Mouse (Mus musculus): Measurements from ENCODE around the gene Wbp2. TPM values are rescaled to one million over a fixed set of nuclear protein-coding genes. Genes with fewer than 3 reads are reported as not detected.

Wbp2 gene
- polyA plus RNA-seq (2012) = 142 and 153 TPM in 2 replicates

GRCm38 (mm10) chr11:116086258-116087193, at the start of gene Wbp2:
Gene Wbp2, minus strand, starts transcription at chr11:116086995.
- Histone ChIP-seq H3K4me1 (ENCODE audit: control insufficient read depth) (peaks cover 61% of the 10 kb centered on the region), H3K4me3 (replicated peaks) (peak within 1 kb of the TSS; percentile 84), H3K9me3 (ENCODE audit: control insufficient read depth, low read length) (no peaks in the 10 kb centered on the region), H3K27me3 (ENCODE audit: control insufficient read depth) (no peaks in the 10 kb centered on the region), H3K36me3 (ENCODE audit: control insufficient read depth) (peaks cover 42% of the 10 kb centered on the region)
- TF ChIP-seq TAL1 (IDR thresholded peaks at IDR 0.05; ENCODE audit: low read length) (no peak), GATA1 (IDR thresholded peaks at IDR 0.05; ENCODE audit: low read length) (no peak)

- H3K27me3 ChIP-seq (ENCODE audit: control insufficient read depth) = peaks cover 14% of the 10 kb centered on the region
- H3K4me3 ChIP-seq (replicated peaks) = no peak overlapping the region
- H3K9me3 ChIP-seq (ENCODE audit: control insufficient read depth, low read length) = no peaks in the 10 kb centered on the region
- TF ChIP-seq TAL1 (IDR thresholded peaks at IDR 0.05; ENCODE audit: low read length) (no peak), GATA1 (IDR thresholded peaks at IDR 0.05; ENCODE audit: low read length) (no peak)
- peaks cover 54% of the 10 kb centered on the region for H3K36me3 ChIP-seq (ENCODE audit: control insufficient read depth)
- H3K4me1 ChIP-seq (ENCODE audit: control insufficient read depth) = peaks cover 56% of the 10 kb centered on the region
Observed at GRCm38 (mm10) chr11:116134171-116134570, 47.4 kb upstream of the Wbp2 start.

GRCm38 (mm10) chr11:116133497-116133896, 46.7 kb upstream of the Wbp2 start:
- Histone ChIP-seq H3K4me1 (ENCODE audit: control insufficient read depth) (peaks cover 55% of the 10 kb centered on the region), H3K4me3 (replicated peaks) (no peak overlapping the region), H3K9me3 (ENCODE audit: control insufficient read depth, low read length) (no peaks in the 10 kb centered on the region), H3K27me3 (ENCODE audit: control insufficient read depth) (peaks cover 14% of the 10 kb centered on the region), H3K36me3 (ENCODE audit: control insufficient read depth) (peaks cover 54% of the 10 kb centered on the region)
- TF ChIP-seq TAL1 (IDR thresholded peaks at IDR 0.05; ENCODE audit: low read length) (no peak), GATA1 (IDR thresholded peaks at IDR 0.05; ENCODE audit: low read length) (no peak)

DNA sequence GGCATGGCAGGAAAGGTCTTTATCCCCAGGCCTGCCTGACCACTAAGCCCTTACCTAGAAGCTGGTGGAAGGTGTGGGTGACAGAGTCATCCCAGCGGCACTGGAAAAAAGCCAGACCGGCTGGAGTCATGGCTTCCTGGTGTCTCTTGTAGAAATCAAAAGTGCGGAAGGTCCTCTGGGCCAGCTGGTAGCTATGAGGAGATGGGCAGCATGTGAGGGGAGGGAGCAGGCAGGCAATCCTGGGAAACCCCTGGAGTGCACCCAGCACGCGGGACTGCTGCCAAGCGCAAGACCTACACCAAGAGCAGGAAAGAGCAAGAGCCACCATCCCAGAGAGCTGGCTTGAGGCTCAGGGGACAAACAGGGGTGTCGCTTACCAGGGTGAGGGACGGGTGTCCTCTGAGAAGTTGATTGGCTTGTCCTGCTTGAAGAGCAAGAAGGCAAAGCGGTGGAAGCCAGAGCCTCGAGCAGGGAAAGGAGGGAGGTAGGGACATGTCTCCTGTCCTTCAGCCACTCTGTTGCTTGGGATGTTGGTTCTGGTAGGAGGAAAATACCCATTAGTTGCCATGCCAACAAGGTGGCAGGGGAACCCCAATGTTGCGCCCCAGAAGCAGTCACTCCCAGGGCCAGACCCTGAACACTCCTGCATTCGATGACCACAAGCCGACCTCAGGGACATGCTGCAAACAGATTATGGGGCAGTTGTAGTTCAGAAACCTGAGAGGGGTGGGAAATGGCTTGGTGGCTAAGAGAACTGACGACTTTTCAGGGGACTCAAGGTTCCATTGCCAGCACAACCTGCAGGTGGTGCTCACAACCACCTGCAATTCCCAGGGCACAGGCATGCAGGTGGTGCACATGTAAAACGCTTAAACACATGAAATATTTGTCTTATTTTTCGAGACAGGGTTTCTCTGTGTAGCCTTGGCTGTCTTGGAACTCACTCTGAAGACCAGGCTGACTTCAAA, 45.9 kb upstream of the Wbp2 start:
- peaks cover 14% of the 10 kb centered on the region for H3K27me3 ChIP-seq (ENCODE audit: control insufficient read depth)
- TF ChIP-seq GATA1 (IDR thresholded peaks at IDR 0.05; ENCODE audit: low read length) = no peak
- no peak for TF ChIP-seq TAL1 (IDR thresholded peaks at IDR 0.05; ENCODE audit: low read length)
- H3K4me1 ChIP-seq (ENCODE audit: control insufficient read depth) = peaks cover 53% of the 10 kb centered on the region
- H3K36me3 ChIP-seq (ENCODE audit: control insufficient read depth) = peaks cover 54% of the 10 kb centered on the region
- no peak overlapping the region for H3K4me3 ChIP-seq (replicated peaks)
- no peaks in the 10 kb centered on the region for H3K9me3 ChIP-seq (ENCODE audit: control insufficient read depth, low read length)

- no peak for TF ChIP-seq GATA1 (IDR thresholded peaks at IDR 0.05; ENCODE audit: low read length)
- TF ChIP-seq TAL1 (IDR thresholded peaks at IDR 0.05; ENCODE audit: low read length) = no peak
Observed at GRCm38 (mm10) chr11:116131349-116132170, 44.8 kb upstream of the Wbp2 start.

GRCm38 (mm10) chr11:116130488-116131205, 43.9 kb upstream of the Wbp2 start, which contains the start of gene Trim65:
Gene Trim65, minus strand, starts transcription at chr11:116131128.
- TF ChIP-seq GATA1 (IDR thresholded peaks at IDR 0.05; ENCODE audit: low read length) (no peak), TAL1 (IDR thresholded peaks at IDR 0.05; ENCODE audit: low read length) (no peak)
- Histone ChIP-seq H3K4me3 (replicated peaks) (peak within 1 kb of the TSS; percentile 71), H3K36me3 (ENCODE audit: control insufficient read depth) (peaks cover 49% of the 10 kb centered on the region), H3K9me3 (ENCODE audit: control insufficient read depth, low read length) (no peaks in the 10 kb centered on the region; the same call in 1 of the 2 replicates), H3K4me1 (ENCODE audit: control insufficient read depth) (peaks cover 57% of the 10 kb centered on the region), H3K27me3 (ENCODE audit: control insufficient read depth) (peaks cover 14% of the 10 kb centered on the region)

More at GRCm38 (mm10) chr11:116131349-116132170, 44.8 kb upstream of the Wbp2 start:
- H3K4me1 ChIP-seq (ENCODE audit: control insufficient read depth) = peaks cover 55% of the 10 kb centered on the region
- H3K9me3 ChIP-seq (ENCODE audit: control insufficient read depth, low read length) = no peaks in the 10 kb centered on the region
- H3K27me3 ChIP-seq (ENCODE audit: control insufficient read depth) = peaks cover 14% of the 10 kb centered on the region
- H3K36me3 ChIP-seq (ENCODE audit: control insufficient read depth) = peaks cover 49% of the 10 kb centered on the region
- H3K4me3 ChIP-seq (replicated peaks) = peak overlapping the region; percentile 71

DNA sequence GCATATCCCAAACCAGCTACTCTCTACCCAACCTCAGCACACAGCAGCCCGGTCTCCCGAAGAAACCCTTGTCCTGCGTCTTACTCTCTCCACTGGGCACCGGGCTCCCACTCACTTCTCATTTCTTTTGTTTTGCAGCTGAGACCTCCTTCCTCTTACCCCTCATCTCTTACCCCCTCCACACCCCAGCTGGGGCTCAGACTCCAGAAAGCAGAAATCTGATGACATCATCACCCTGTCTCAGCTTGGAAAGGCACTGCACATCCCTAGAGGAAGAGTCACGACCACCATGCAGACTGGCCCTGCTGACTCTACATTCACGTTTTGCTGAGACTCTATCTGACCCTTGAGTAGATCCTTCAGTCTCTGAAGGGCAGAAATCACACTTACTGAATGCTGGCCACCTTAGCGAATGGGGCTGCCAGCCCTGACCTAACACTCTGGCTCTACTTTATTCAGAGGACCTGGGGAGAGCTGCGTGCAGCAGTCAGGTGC, 43.2 kb upstream of the Wbp2 start:
- Histone ChIP-seq H3K36me3 (ENCODE audit: control insufficient read depth) (peaks cover 49% of the 10 kb centered on the region), H3K27me3 (ENCODE audit: control insufficient read depth) (peaks cover 14% of the 10 kb centered on the region), H3K9me3 (ENCODE audit: control insufficient read depth, low read length) (peaks cover 4% of the 10 kb centered on the region), H3K4me1 (ENCODE audit: control insufficient read depth) (peaks cover 57% of the 10 kb centered on the region), H3K4me3 (replicated peaks) (peak overlapping the region; percentile 71)
- TF ChIP-seq GATA1 (IDR thresholded peaks at IDR 0.05; ENCODE audit: low read length) (no peak), TAL1 (IDR thresholded peaks at IDR 0.05; ENCODE audit: low read length) (no peak)

Data from erythroblast, embryonic 14.5 days (primary cell).